Mouse (Mus musculus): ENCODE measurements around the gene Tcf25.
A peak's percentile ranks its signal among the peaks of the same experiment; 100 is the strongest.

DNA sequence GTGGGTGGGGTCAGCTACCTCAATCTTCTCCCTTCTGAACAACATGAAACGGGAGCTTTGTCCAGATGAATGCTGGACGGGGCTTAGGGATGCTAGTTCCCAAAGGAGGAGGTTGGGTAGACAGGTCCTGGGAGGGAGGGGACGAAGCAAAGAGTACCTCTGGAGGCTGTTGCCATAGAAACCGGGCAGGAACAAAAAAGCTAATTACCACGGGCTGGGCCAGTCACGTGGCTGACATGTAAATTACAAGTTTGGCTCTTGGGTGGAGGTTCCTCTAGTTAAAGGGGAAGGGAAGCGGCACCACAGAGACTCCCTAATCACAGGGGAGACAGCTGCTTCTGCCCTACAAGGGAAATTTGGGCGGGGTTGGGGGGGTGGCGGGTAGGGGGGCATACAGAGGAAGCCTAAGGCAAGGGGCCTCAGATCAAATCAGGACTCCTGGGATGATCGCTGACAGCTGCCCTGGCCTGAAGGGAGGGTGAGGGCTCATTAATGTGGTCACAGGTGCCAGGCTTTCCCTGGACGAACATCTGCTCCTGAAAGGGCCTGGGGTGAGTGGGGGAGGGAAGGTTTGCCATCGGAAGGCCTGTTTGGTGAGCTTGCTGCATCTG is 39.1 kb downstream of the Tcf25 start:
- TF ChIP-seq POLR2A (IDR thresholded peaks at IDR 0.05; ENCODE audit: extremely low read depth, insufficient read depth, low read length) (peak; percentile 63; the same call in 1 of the 2 replicates), CTCF (IDR thresholded peaks at IDR 0.05; ENCODE audit: extremely low read depth, insufficient read depth, low read length) (no peak)
